Mouse (Mus musculus): ENCODE measurements around the gene H2al1c. TPM values are rescaled to one million over a fixed set of nuclear protein-coding genes. Genes with fewer than 3 reads are reported as not detected.

Gene H2al1c
- polyA plus RNA-seq (2012; ENCODE audit: low replicate concordance): not detected in 2 replicates

GRCm38 (mm10) chrX:11305355-11305754 lies at the start of gene H2al1c:
Gene H2al1c (plus strand): TSS chrX:11305655.

GRCm38 (mm10) chrX:11298957-11299356 lies 6.5 kb upstream of the H2al1c start, which contains the start of gene H2al1a:
Gene H2al1a (plus strand): TSS chrX:11299257.

GRCm38 (mm10) chrX:11302132-11302531 lies 3.3 kb upstream of the H2al1c start, which contains the start of gene H2al1b:
Gene H2al1b (plus strand): TSS chrX:11302432.

GRCm38 (mm10) chrX:11308524-11308923 lies 3.1 kb downstream of the H2al1c start, which contains the start of gene H2al1d:
Gene H2al1d (plus strand): TSS chrX:11308824.

GRCm38 (mm10) chrX:11311634-11312033 lies 6.2 kb downstream of the H2al1c start, which contains the start of gene H2al1e:
Gene H2al1e (plus strand): TSS chrX:11311934.

GRCm38 (mm10) chrX:11314858-11315257 lies 9.4 kb downstream of the H2al1c start, which contains the start of gene H2al1f:
Gene H2al1f (plus strand): TSS chrX:11315158.

GRCm38 (mm10) chrX:11317956-11318355 lies 12.5 kb downstream of the H2al1c start, which contains the start of gene H2al1g:
Gene H2al1g (plus strand): TSS chrX:11318256.

GRCm38 (mm10) chrX:11321192-11321591 lies 15.7 kb downstream of the H2al1c start, which contains the start of gene H2al1h:
Gene H2al1h (plus strand): TSS chrX:11321492.

GRCm38 (mm10) chrX:11324359-11324758 lies 18.9 kb downstream of the H2al1c start, which contains the start of gene H2al1i:
Gene H2al1i (plus strand): TSS chrX:11324659.

GRCm38 (mm10) chrX:11327522-11327921 lies 22.1 kb downstream of the H2al1c start, which contains the start of gene H2al1j:
Gene H2al1j (plus strand): TSS chrX:11327822.

Other genes starting within 250 kb of the H2al1c start
- gene H2al1a, start 6.4 kb upstream of the H2al1c start, polyA plus RNA-seq (2012; ENCODE audit: low replicate concordance): not detected in 2 replicates
- not detected in 2 replicates for gene H2al1b, start 3.2 kb upstream of the H2al1c start, polyA plus RNA-seq (2012; ENCODE audit: low replicate concordance)
- gene H2al1d, start 3.2 kb downstream of the H2al1c start, polyA plus RNA-seq (2012; ENCODE audit: low replicate concordance): not detected in 2 replicates
- not detected in 2 replicates for gene H2al1e, start 6.3 kb downstream of the H2al1c start, polyA plus RNA-seq (2012; ENCODE audit: low replicate concordance)
- gene H2al1f, start 9.5 kb downstream of the H2al1c start, polyA plus RNA-seq (2012; ENCODE audit: low replicate concordance): not detected in 2 replicates
- gene H2al1g, start 12.6 kb downstream of the H2al1c start, polyA plus RNA-seq (2012; ENCODE audit: low replicate concordance): not detected in 2 replicates
- not detected in 2 replicates for gene H2al1h, start 15.8 kb downstream of the H2al1c start, polyA plus RNA-seq (2012; ENCODE audit: low replicate concordance)
- not detected in 2 replicates for gene H2al1i, start 19.0 kb downstream of the H2al1c start, polyA plus RNA-seq (2012; ENCODE audit: low replicate concordance)
- not detected in 2 replicates for gene H2al1j, start 22.2 kb downstream of the H2al1c start, polyA plus RNA-seq (2012; ENCODE audit: low replicate concordance)